Mouse (Mus musculus) kidney, postnatal 0 days (tissue): ENCODE measurements around the gene Tomm7. TPM values are rescaled to one million over a fixed set of nuclear protein-coding genes. Genes with fewer than 3 reads are reported as not detected.
"Not testable (repeated sequence)": the region's sequence is repeated elsewhere in the genome, so short reads cannot be mapped to it uniquely, and the experiment has no call there.

ENCODE experiments used
- ATAC-seq: fragments of 200-750 bp; cut with Nextera tagmentation; replicated peaks from 2 replicates; pipeline ENCODE4 v1.8.0; 2017; ENCODE audit warnings: low read depth, moderate number of reproducible peaks, moderate TSS enrichment, moderate library complexity; ENCODE audit not compliant: low FRiP score
- DNase-seq: peaks from one replicate; pipeline ENCODE4 v3.0.0-alpha.2; 2016; ENCODE audit warnings: low spot score
- H3K27ac ChIP-seq: fragments of 300-500 bp; sonication (generic); 2 replicates; pipeline ENCODE4 v1.5.1; 2014; ENCODE audit warnings: mild to moderate bottlenecking
- H3K27me3 ChIP-seq: fragments of 300-500 bp; sonication (generic); 2 replicates; pipeline ENCODE4 v1.6.1; 2014; ENCODE audit warnings: low read length, mixed read lengths; ENCODE audit not compliant: insufficient read depth
- H3K36me3 ChIP-seq: fragments of 300-500 bp; sonication (generic); 2 replicates; pipeline ENCODE4 v1.6.1; 2014; ENCODE audit warnings: low read length, mixed read lengths; ENCODE audit not compliant: insufficient read depth
- H3K4me1 ChIP-seq: fragments of 300-500 bp; sonication (generic); replicated peaks from 2 replicates; pipeline ENCODE4 v1.6.1; 2014; ENCODE audit warnings: antibody characterized with exemption, low read length, mixed read lengths; ENCODE audit not compliant: insufficient read depth
- H3K4me2 ChIP-seq: fragments of 300-500 bp; sonication (generic); 2 replicates; pipeline ENCODE4 v1.6.1; 2014; ENCODE audit warnings: mild to moderate bottlenecking, low read length, moderate library complexity, mixed read lengths
- H3K4me3 ChIP-seq: fragments of 300-500 bp; sonication (generic); replicated peaks from 2 replicates; pipeline ENCODE4 v1.5.1; 2014; ENCODE audit warnings: low read depth, low read length
- H3K9ac ChIP-seq: fragments of 300-500 bp; sonication (generic); 2 replicates; pipeline ENCODE4 v1.6.1; 2014; ENCODE audit warnings: low read depth, low read length
- H3K9me3 ChIP-seq: fragments of 300-500 bp; sonication (generic); replicated peaks from 2 replicates; pipeline ENCODE4 v1.6.1; 2016; ENCODE audit warnings: low read length, inconsistent platforms, mixed read lengths
- CTCF ChIP-seq: IDR thresholded peaks from 2 replicates; pipeline ENCODE4 v1.5.1; 2016; ENCODE audit warnings: antibody characterized with exemption, low read depth, mild to moderate bottlenecking, moderate library complexity
- WGBS: fragments of 180-500 bp; shearing (Covaris S2); extraction: QIAGEN DNeasy Blood & Tissue Kit; methylation state at CpG from one replicate; pipeline ENCODE4 v1.1.7; 2014; 5-methylcytosine and 5-hydroxymethylcytosine counted together
- polyA plus RNA-seq: library from polyadenylated mRNA; unstranded; fragments of >200 nt; fragmentation: Nextera tagmentation; extraction: Ambion mirVana; gene quantifications from 2 replicates; pipeline ENCODE4 v1.2.1, GENCODE M21; 2015

The Tomm7 gene
- polyA plus RNA-seq, 1 experiment from 2014 or later, result 137 TPM

DNA sequence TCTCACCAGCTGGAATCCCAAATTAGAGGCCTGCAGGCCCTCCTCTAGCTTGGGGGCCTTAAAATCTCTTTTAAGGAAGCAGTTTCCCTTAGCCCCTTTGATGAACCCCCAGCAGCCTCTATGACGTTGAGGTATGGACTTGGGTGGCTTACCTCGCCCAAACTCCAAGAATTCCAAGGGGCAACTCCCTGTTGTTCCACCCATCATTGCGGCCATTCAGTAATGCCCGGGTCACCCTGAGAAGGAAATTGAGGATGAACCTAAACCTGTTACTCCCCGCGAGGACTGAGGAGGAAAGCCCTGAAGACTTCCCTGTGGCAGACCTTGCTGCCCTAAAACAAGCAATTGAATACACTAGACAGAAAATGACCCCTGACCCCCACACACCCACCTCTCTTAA is 11.5 kb upstream of the Tomm7 start:
- Histone ChIP-seq H3K36me3 (peaks cover 29% of the 10 kb centered on the region; the same call in 1 of the 2 replicates), H3K27ac (no peak overlapping the region), H3K4me3 (no peak overlapping the region), H3K9me3 (no peaks in the 10 kb centered on the region), H3K9ac (no peak overlapping the region), H3K4me2 (no peak overlapping the region), H3K4me1 (no peaks in the 10 kb centered on the region), H3K27me3 (no peaks in the 10 kb centered on the region)
- DNase-seq (no peak), ATAC-seq (no peak)
- TF ChIP-seq CTCF, result no peak
- 92% methylated on average over 6 of the region's 6 CpGs for WGBS

GRCm38 (mm10) chr5:23852916-23853315 is 9.0 kb upstream of the Tomm7 start:
- ATAC-seq, H3K4me3 ChIP-seq, H3K9me3 ChIP-seq, H3K4me1 ChIP-seq, H3K9ac ChIP-seq, H3K27me3 ChIP-seq, H3K27ac ChIP-seq, H3K4me2 ChIP-seq: not testable (repeated sequence)
- peak; percentile 46 for TF ChIP-seq CTCF
- DNase-seq, result peak; percentile 37
- 94% methylated on average over 1 of the region's 1 CpGs for WGBS
- H3K36me3 ChIP-seq, result peaks cover 29% of the 10 kb centered on the region; the same call in 1 of the 2 replicates

- ATAC-seq, H3K4me1 ChIP-seq, H3K27me3 ChIP-seq, H3K9me3 ChIP-seq: not testable (repeated sequence)
- peak overlapping the region; percentile 69; the same call in 1 of the 2 replicates for H3K27ac ChIP-seq
- H3K4me2 ChIP-seq, result peak overlapping the region; percentile 85
- H3K9ac ChIP-seq, result peak overlapping the region; percentile 75
- peak; percentile 57 for TF ChIP-seq CTCF
- 3% methylated on average over 4 of the region's 4 CpGs for WGBS
- peak; percentile 26 for DNase-seq
- peaks cover 21% of the 10 kb centered on the region; the same call in 1 of the 2 replicates for H3K36me3 ChIP-seq
- peak overlapping the region; percentile 73 for H3K4me3 ChIP-seq
Observed at GRCm38 (mm10) chr5:23851160-23851555, 7.2 kb upstream of the Tomm7 start.

GRCm38 (mm10) chr5:23850345-23851159 is 6.6 kb upstream of the Tomm7 start:
- Histone ChIP-seq H3K4me3 (peak overlapping the region; percentile 73), H3K4me2 (peak overlapping the region; percentile 85), H3K27ac (peak overlapping the region; percentile 69), H3K9me3 (no peaks in the 10 kb centered on the region), H3K36me3 (peaks cover 18% of the 10 kb centered on the region; the same call in 1 of the 2 replicates), H3K9ac (peak overlapping the region; percentile 75), H3K4me1 (no peaks in the 10 kb centered on the region), H3K27me3 (no peaks in the 10 kb centered on the region)
- peak; percentile 89 for DNase-seq
- ATAC-seq, result peak; percentile 96
- under 1% methylated on average over 55 of the region's 61 CpGs for WGBS
- TF ChIP-seq CTCF, result peak; percentile 85

- ATAC-seq (no peak), DNase-seq (no peak)
- Histone ChIP-seq H3K27me3 (no peaks in the 10 kb centered on the region), H3K36me3 (peaks cover 2% of the 10 kb centered on the region; the same call in 1 of the 2 replicates), H3K27ac (no peak overlapping the region; the same call in 1 of the 2 replicates), H3K4me2 (no peak overlapping the region), H3K4me1 (no peaks in the 10 kb centered on the region), H3K4me3 (no peak overlapping the region), H3K9ac (no peak overlapping the region), H3K9me3 (no peaks in the 10 kb centered on the region)
- TF ChIP-seq CTCF, result no peak
- WGBS, result 84% methylated on average over 3 of the region's 3 CpGs
Observed at GRCm38 (mm10) chr5:23845141-23845540, 1.2 kb upstream of the Tomm7 start.

DNA sequence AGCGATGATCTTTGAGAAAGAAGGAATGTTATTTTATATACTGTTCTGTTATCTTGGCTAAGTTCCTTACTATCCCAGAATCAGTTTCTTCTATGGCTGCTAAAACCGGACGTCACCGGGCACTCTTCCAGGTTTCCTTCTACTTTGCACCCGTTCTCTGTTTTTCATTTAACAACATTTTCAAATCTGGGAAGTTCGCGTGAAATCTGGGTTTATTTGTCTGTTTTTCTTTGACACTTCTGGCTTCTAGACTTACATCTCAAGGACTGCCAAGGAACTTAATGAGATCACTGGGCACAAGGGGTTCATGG is 525 bp upstream of the Tomm7 start:
- peak overlapping the region; percentile 53 for H3K9ac ChIP-seq
- H3K9me3 ChIP-seq, result no peaks in the 10 kb centered on the region
- H3K4me1 ChIP-seq, result no peaks in the 10 kb centered on the region
- 12% methylated on average over 7 of the region's 7 CpGs for WGBS
- peak overlapping the region; percentile 89 for H3K27ac ChIP-seq
- peak; percentile 77 for DNase-seq
- H3K4me3 ChIP-seq, result peak overlapping the region; percentile 61
- no peak for TF ChIP-seq CTCF
- peaks cover 6% of the 10 kb centered on the region; the same call in 1 of the 2 replicates for H3K36me3 ChIP-seq
- no peaks in the 10 kb centered on the region for H3K27me3 ChIP-seq
- ATAC-seq, result peak; percentile 21; the same call in 1 of the 2 replicates
- peak overlapping the region; percentile 57 for H3K4me2 ChIP-seq
